Mouse (Mus musculus) embryonic stem cell, embryonic (primary cell): ENCODE results near the gene Ddc.

Source experiments
- CTCF ChIA-PET, 4 experiments: fragments of 300-600 bp in 2 of 4; fragments of 350-600 bp in 2 of 4; sonication (Branson Sonifier 250); formaldehyde crosslinking; loops; one replicate each; lab custom pipeline; 2022; ENCODE audit warnings: inconsistent platforms in 2 of 4; lab: Charles Lee
- POLR2A ChIA-PET, 4 experiments: fragments of 300-600 bp in 2 of 4; fragments of 350-600 bp in 2 of 4; sonication (Branson Sonifier 250); formaldehyde crosslinking; loops; one replicate each; lab custom pipeline; 2022; ENCODE audit warnings: antibody characterized with exemption in 4 of 4, inconsistent platforms in 1 of 4; lab: Charles Lee

Ddc gene

DNA sequence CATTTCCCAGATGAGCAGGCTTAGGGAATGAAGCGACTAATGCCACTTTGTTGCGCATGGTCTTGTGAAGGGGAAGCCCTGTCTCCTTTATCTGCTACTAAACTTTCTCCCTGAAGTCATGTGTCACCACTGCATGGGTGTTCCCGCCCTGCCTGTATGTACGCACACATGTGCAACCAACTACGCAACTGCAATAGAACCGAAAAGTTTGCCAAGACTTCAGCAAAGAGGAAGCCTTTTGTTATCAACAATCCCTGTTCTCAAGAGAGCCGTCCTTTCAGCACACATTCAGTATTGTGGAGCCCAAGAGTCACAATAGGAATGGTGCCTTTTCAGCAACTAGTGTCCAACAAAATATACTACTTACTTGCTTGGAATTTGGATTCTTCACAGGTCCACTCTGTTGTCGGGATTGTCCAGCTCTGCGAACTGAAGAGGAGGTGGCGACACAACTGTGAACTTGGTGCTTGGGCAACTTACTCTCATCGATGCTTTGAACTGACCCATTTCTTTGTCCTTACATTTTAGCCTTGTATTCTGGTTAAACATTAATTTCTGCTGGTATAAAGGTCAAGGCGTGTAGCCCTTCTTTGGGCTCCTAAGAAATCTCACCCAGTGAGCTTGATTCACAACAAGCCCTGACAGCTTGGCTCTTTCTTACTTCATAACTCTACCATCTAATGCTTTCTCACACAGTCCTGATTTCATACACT lies at the start of gene Ddc:
TSS of gene Ddc (minus strand) at position 500 of the 713 bp plus-strand sequence.
- ChIA-PET POLR2A (interaction anchor here in 2 of 4 experiments (0.6 to 1.3 kb wide), 4 partner anchors 24 to 216 kb away, joined by 3 to 5 read pairs (median 4); no protein-coding TSS in a partner anchor), CTCF (interaction anchor here in 1 of 4 experiments (0.5 kb wide), 1 partner anchor 89 kb away, joined by 5 read pairs; the partner anchor contains the start of gene Fignl1)

DNA sequence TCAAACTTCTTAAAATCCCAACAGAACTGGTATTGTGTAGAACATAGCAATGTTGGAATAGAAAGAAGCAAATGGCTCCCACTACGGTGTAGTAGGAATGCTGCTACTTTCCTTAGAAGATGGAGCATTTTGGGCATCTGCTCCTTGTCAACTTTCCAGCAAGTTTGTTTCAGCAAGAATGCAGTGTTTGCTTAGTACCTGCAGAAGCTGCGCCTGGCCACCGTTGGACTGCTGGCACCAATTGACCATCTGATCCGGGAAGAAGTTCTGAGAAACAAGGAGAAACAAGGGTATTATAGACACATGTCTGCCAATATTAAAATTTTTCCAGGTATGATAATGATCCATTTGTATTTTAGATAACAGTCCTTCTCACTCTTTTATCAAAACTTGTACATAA lies 47.8 kb upstream of the Ddc start:
- ChIA-PET POLR2A (interaction anchor here in 2 of 4 experiments (1.1 to 5.9 kb wide), 11 partner anchors 8 to 136 kb away, joined by 3 to 65 read pairs (median 22); no protein-coding TSS in a partner anchor), CTCF (no interaction called here)

DNA sequence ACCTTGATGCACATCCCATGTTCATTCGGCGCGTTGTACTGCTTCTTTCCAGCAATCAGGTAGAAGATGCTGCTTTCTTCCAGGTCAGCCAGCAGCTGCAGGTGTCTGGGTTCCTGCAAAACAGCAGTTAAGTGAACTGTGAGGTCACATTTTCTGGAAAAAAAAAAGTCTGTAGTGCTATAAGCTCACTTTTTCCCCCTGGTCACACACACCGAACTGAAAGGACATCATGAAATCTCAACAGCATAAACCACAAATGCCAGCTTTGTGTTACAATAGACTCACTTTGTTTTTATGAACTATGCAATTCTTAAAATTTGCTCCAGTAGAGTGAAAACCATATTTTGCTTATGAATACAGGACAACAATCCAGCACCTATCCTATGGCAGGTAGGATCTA lies 46.9 kb upstream of the Ddc start:
- ChIA-PET CTCF (no interaction called here), POLR2A (interaction anchor here in 3 of 4 experiments (0.7 to 5.9 kb wide), 11 partner anchors 9 to 173 kb away, joined by 3 to 40 read pairs (median 22); partner anchors contain the start of gene Fignl1 (in 1 of the 3))

DNA sequence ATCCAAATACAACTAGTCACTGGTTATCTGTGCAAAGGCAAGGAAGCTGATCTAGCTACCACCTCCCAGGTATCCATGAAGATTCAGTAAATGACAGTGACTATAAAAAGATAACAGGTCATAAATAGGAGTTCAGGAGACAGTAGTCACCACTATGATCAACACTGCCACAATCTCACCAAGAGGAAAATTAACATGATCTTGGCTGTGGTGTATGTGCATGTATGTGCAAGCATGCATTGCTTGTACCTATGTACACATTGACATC lies 46.1 kb upstream of the Ddc start:
- CTCF ChIA-PET = no interaction called here
- POLR2A ChIA-PET = interaction anchor here in 3 of 4 experiments (0.7 to 5.9 kb wide), 16 partner anchors 10 to 174 kb away, joined by 3 to 40 read pairs (median 8); partner anchors contain the start of gene Fignl1 (in 1 of the 3)

DNA sequence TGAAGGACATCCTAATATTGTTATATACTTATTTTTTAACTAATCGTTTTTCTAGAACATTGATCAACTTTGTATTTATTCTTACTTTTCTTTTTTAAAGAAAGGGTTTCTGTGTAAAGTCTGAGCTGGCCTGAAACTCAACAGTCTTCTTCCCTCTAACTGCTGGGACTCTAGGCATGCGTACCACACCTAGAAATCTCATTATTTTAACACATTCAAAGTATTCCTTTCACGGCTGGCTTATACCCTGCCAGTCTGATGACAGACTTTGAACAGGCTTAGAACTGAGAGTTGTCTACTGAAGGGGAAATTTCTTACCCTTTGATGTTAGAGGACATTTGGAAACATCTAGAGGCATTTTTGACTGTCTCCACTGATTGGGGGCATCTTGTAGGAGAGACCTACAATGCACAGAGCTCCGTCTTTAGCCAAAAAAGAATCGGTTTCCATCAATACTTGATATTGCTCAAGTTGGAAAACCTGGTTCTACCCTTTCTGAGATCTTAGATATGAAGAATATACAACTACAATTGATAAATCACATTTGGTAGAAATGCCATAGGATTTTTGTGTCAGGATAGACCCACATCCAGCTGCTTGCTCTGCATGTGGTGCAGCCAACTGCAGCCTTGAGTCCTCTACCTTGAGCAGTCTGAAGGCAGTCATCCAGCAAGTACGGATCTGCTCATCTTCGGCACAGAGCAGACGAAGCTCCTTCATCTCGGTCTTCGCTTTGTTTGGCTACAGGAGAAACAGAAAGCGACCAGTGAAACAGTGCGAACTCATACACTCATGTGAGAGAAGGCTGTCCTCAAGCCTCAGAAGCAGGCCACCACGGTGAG lies 45.5 kb upstream of the Ddc start:
- POLR2A ChIA-PET = interaction anchor here in 3 of 4 experiments (0.5 to 5.9 kb wide), 29 partner anchors 9 to 134 kb away, joined by 3 to 40 read pairs (median 4); partner anchors contain the start of gene Fignl1 (in 1 of the 3)

DNA sequence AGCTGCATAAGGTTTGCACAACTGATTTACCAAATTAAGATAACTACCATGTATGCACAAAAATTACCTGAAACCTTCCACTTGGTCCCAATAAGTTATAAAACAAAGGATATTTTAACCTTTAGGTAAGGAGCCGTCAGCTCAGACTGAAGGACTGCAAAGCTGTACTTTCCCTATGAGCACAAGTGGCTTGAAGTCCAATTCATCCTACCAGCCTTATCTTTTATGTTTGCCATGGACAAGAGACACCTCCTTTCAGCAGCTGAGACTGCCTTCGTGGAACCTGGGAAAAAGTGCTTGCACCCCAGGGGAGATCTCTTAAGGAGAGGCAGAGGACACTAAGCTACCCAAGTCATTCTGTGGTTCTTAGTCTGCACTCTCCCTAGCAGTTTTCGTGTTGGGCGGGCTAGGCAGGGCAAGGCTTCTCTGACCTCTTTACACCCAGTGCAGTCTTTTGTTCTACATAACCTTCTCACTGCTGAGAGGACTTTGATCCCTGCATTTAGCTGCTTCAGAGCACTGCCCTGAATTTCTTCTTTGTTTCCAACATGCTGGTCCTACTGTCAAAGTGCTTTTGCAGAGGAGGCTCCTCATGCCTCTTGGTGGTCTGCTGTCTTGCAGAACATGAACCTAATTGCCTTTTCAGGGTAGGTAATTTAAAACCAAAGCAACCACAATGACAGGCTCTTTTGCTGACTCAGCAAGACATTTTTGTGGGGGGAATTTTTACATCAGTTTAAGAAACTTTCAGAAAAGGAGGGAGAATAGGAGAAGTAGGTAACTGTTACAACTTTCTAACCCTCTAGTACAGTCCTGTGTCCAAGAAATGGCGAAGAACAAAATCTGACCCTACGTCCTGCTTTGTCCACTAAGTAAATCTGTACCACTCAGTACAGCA lies 44.6 kb upstream of the Ddc start:
- CTCF ChIA-PET = interaction anchor here (0.6 to 1.7 kb wide), 5 partner anchors 21 to 123 kb away, joined by 3 to 7 read pairs (median 3); no protein-coding TSS in a partner anchor
- POLR2A ChIA-PET = interaction anchor here (0.5 to 5.5 kb wide), 36 partner anchors 8 to 508 kb away, joined by 3 to 40 read pairs (median 4); partner anchors contain the start of gene Fignl1 (in 1 of the 4)

More for the DNA sequence above, 45.5 kb upstream of the Ddc start:
- CTCF ChIA-PET = interaction anchor here (0.6 to 1.4 kb wide), 4 partner anchors 21 to 124 kb away, joined by 3 to 7 read pairs (median 3); no protein-coding TSS in a partner anchor

DNA sequence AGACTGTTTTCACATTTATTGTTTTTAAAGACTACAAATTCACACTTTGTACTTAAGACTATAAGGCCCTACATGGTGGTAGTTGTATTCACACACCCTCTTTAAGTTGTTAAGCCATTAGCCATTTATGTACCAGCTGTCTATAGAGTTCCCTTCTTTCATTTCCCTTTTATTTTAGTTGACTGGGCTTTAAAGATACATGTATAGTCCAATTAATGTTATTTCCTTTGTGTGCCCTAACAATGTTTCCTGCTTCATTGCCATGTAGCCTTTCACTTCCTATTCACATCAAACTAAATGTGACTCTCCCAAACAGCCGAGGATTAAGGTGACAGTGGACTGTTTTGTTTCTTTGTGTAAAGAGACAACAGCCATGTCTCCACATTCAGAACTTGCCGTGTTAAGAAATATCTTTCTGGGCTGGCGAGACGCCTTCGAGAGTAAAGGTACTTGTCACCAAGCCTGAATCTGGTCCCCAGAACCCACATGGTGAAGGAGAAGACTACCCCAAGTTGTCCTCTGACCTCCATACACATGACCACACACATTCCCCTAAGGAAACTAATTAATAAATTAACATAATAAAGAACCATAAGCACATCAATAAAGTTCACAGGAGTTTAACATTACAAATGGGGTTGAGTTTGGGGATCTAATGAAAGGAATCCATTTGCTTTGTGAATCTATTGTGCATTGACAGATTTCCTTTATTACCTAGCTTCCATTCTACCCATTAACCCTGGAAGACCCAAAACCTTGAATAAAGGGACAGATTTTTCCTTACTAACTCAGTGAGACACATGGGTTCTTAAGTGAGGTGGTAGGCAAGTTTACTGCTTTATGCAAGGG lies 43.1 kb upstream of the Ddc start:
- CTCF ChIA-PET = interaction anchor here in 2 of 4 experiments (0.6 to 1.7 kb wide), 2 partner anchors 52 to 120 kb away, joined by 6 to 8 read pairs; no protein-coding TSS in a partner anchor
- POLR2A ChIA-PET = interaction anchor here (0.6 to 5.5 kb wide), 18 partner anchors 9 to 132 kb away, joined by 3 to 40 read pairs (median 4); partner anchors contain the start of gene Fignl1 (in 1 of the 4)

DNA sequence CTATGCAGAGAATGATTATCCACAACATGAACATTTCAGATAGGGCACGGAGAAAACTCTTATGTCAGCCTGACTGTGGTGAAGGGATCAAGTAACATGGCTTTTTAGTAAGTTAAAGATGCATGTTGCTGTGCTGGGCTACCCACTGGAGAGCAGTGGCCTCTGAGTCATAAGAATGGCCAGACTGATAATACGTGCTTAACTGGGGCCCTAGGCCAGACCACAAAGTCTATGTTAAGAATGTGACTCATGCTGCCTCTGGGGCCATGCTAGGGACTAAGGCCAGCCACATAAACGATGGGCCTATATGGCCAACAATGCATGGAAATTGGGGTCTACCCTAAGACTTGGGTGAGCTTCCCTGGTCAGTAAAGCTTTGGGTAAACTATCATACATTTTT lies 41.7 kb upstream of the Ddc start:
- CTCF ChIA-PET = interaction anchor here in 2 of 4 experiments (0.6 to 1.2 kb wide), 2 partner anchors 32 to 119 kb away, joined by 3 read pairs; no protein-coding TSS in a partner anchor
- POLR2A ChIA-PET = interaction anchor here in 3 of 4 experiments (0.6 to 3.7 kb wide), 13 partner anchors 8 to 949 kb away, joined by 3 to 27 read pairs (median 5); partner anchors contain the start of gene Fignl1 (in 1 of the 3)

DNA sequence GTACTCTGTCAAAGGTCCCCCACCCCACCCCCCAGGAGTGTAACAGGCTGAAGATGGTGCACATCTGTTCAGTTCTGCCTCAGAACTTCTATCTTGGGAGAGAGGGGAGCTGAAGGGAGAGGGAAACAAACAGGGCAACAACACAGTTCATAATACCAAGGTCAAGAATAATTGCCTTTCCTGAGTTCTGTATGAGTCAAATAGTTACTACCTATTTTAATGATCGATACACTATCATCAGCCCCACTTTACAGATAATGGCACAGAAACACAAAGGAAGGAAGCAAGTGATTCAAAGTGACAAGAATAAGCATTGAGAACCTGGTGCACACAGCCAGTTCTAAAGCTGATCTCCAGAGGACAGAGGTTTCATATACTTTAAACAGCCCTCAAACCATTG lies 40.6 kb upstream of the Ddc start:
- ChIA-PET POLR2A (interaction anchor here in 2 of 4 experiments (0.6 to 3.7 kb wide), 9 partner anchors 9 to 145 kb away, joined by 3 to 27 read pairs (median 4); partner anchors contain the start of gene Fignl1 (in 1 of the 2)), CTCF (interaction anchor here in 2 of 4 experiments (0.6 kb wide), 2 partner anchors 67 to 115 kb away, joined by 3 to 4 read pairs; no protein-coding TSS in a partner anchor)

DNA sequence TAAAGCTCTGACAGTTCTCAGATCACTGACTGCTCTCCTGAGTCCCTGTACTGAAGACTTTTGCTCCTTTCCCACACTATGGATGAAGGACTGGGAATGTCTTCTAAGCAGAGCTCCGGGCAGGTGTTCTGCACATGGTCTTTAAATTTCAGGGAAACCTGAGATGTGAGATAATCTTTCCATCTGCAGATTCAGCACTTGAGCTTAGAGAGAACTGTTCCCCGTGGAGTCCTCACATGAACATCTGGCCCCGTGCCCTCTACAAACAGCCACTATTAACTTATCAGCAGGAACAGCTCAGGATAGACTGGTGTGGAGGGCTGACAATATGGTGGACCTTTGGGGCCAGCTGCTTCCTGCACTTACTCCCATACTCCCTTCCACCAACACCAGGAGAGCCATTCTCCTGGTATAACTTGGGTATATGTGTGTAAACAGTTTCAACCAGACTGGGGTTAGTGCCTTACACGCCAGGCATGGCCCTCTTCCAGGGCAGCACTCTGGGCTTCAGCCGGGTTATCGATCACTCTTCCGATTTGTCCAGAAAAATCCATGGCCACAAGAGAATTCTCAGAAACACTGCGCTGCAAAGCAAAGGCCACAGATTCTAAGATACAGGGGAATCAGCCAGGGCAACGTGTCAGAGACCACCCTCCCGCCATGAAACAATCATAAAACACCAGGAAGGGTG lies 39.5 kb upstream of the Ddc start:
- POLR2A ChIA-PET = interaction anchor here (0.6 to 3.7 kb wide), 18 partner anchors 10 to 144 kb away, joined by 3 to 27 read pairs (median 4); no protein-coding TSS in a partner anchor
- CTCF ChIA-PET = no interaction called here

DNA sequence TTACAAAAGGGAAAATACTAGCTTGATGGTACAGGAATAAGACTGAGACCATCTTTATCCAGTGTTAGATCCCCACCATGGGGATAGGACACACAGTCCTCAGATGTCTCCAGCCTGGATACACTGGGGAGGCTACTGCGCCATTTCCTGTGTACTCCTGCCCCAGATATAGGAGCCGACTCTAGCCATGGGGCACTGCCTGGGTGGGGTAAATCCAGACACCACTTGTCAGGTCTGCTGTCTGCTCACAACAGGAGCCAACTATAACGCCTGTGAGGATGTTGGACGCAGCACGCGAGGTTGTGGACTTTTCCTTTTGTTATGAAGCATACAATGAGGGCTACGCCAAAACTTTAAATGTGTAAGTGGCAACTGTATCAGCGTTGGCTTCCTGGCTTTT lies 36.9 kb upstream of the Ddc start:
- ChIA-PET POLR2A (interaction anchor here in 2 of 4 experiments (1.0 to 6.4 kb wide), 11 partner anchors 8 to 126 kb away, joined by 3 to 45 read pairs (median 4); partner anchors contain the start of gene Fignl1 (in 1 of the 2)), CTCF (no interaction called here)

DNA sequence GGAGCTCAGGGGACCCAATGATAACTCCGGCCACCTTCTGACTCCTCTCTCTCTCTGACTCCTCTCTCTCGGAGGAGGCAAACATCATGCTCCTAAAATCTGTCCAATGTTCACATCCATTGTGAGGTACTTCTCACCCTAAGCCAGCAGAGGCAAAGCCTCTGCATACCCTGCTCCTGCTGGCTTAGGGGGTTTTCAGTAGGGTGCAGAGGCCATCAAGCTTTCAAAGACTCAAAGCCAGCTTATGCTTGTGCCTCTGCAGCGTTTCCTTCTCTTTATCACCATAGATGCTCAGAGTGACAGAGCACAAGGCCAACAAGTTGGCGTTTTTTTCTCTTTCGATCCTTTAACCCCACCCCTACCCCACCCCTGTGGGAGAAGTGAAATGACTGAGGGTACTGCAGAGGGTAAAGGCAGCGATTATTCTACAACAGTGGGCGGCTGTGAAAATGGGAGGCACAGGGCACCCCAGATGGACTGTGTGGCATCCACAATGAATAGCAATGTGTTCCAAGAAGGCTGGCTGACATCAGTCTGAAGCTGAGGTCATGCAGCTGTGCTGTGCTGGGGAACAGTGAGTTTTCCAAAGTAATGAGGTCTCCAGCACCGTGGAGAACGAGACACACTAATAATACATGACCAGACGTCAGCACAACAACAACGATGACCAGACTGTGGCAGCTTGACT lies 34.3 kb upstream of the Ddc start:
- CTCF ChIA-PET = interaction anchor here in 1 of 4 experiments (0.6 kb wide), 1 partner anchor 40 kb away, joined by 5 read pairs; no protein-coding TSS in a partner anchor
- POLR2A ChIA-PET = interaction anchor here (0.5 to 6.4 kb wide), 16 partner anchors 9 to 123 kb away, joined by 3 to 45 read pairs (median 4); partner anchors contain the start of gene Fignl1 (in 1 of the 4)

DNA sequence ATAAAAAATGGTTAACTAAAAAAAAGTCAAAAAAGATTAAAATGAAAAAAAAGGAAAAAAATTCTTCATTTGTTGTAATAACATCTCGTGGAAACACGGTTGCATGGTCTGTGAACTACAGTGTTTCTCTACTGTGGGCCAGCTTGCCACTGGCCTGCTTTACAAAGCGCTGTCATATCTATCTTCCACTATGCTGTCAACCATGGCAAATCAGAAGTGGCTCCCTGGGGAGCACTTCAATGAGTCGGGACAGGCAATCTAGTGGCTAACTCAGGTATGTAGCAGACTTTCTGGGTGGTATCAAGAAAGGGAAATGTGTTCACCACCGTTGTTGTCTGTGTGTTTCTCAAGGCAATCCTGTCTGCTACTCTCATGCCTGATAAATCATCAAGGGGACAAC lies 33.7 kb upstream of the Ddc start:
- CTCF ChIA-PET = interaction anchor here in 1 of 4 experiments (1.2 kb wide), 1 partner anchor 143 kb away, joined by 4 read pairs; no protein-coding TSS in a partner anchor
- POLR2A ChIA-PET = interaction anchor here in 3 of 4 experiments (0.5 to 6.4 kb wide), 15 partner anchors 9 to 123 kb away, joined by 3 to 45 read pairs (median 4); partner anchors contain the start of gene Fignl1 (in 1 of the 3)

DNA sequence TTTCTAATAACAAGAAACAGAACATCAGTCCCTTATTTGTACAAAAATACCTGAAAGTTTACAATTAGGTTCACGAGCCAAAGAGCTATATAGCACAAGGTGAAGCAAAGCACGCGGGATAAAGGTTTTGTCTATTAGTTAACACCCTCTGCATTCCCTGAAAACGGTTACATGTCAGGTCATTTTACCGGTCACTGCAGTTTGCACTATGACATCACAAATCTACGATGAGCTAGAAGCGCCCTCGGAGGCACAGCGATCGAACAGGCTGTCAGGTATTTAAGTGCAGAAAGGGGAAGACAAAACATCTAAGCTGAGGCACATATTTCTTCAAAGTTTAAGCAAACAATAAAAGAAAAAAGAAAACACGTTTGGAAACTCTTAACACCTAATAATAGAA lies 32.6 kb upstream of the Ddc start:
- ChIA-PET CTCF (interaction anchor here in 2 of 4 experiments (0.5 to 1.2 kb wide), 2 partner anchors 32 to 142 kb away, joined by 3 to 4 read pairs; no protein-coding TSS in a partner anchor), POLR2A (interaction anchor here in 3 of 4 experiments (0.5 to 6.4 kb wide), 26 partner anchors 8 to 122 kb away, joined by 3 to 45 read pairs (median 4); partner anchors contain the start of gene Fignl1 (in 1 of the 3))
